Mouse (Mus musculus) hindbrain, embryonic 16.5 days (tissue): Measurements from ENCODE around the gene Gca. TPM values are rescaled to one million over a fixed set of nuclear protein-coding genes. Genes with fewer than 3 reads are reported as not detected.

ENCODE experiments used
- polyA plus RNA-seq: library from polyadenylated mRNA; unstranded; fragments of >200 nt; fragmentation: Nextera tagmentation; extraction: Ambion mirVana; gene quantifications from 2 replicates; pipeline ENCODE4 v1.2.1, GENCODE M21; 2015

Gene Gca
- polyA plus RNA-seq, 1 experiment from 2014 or later, result 4.9 TPM

Other genes with a start within 250 kb of the Gca start
- gene Gcg, start 180.6 kb upstream of the Gca start, polyA plus RNA-seq, result 0.24 TPM in 2 replicates
- gene Fap, start 90.2 kb upstream of the Gca start, polyA plus RNA-seq, result 1.5 and 1.9 TPM in 2 replicates
- gene Ifih1, start 18.0 kb upstream of the Gca start, polyA plus RNA-seq, result 1.3 and 1.5 TPM in 2 replicates